Mouse (Mus musculus) cerebellum, adult 2 months (tissue): Measurements from ENCODE around the gene Tenm2. TPM values are rescaled to one million over a fixed set of nuclear protein-coding genes. Genes with fewer than 3 reads are reported as not detected.

Experiments used
- DNase-seq, 2 experiments: peaks; one replicate each; pipeline ENCODE4 v3.0.0; 2021
- H3K27ac ChIP-seq: fragments of 200-500 bp; 2 replicates; pipeline ENCODE4 v1.5.1; 2012; ENCODE audit warnings: low read length, control low read depth, inconsistent platforms; ENCODE audit not compliant: insufficient read depth
- H3K27me3 ChIP-seq: fragments of 200-500 bp; 2 replicates; pipeline ENCODE4 v1.6.1; 2012; ENCODE audit warnings: inconsistent platforms, mild to moderate bottlenecking, low read length, moderate library complexity; ENCODE audit not compliant: control insufficient read depth, insufficient read depth
- H3K4me1 ChIP-seq: fragments of 200-500 bp; 2 replicates; pipeline ENCODE4 v1.6.1; 2011; ENCODE audit warnings: low read length; ENCODE audit not compliant: control insufficient read depth, insufficient read depth
- H3K4me3 ChIP-seq: fragments of 200-500 bp; replicated peaks from 2 replicates; pipeline ENCODE3; 2011; ENCODE audit warnings: mild to moderate bottlenecking, low read depth, low read length, control low read depth; ENCODE audit not compliant: insufficient read depth
- CTCF ChIP-seq: fragments of 200-500 bp; IDR thresholded peaks from 2 replicates; pipeline ENCODE4 v1.5.1; 2011; ENCODE audit warnings: low read depth, mild to moderate bottlenecking, control low read depth, low read length, moderate library complexity, borderline replicate concordance; ENCODE audit not compliant: insufficient read depth
- POLR2A ChIP-seq: fragments of 200-500 bp; IDR thresholded peaks from 2 replicates; pipeline ENCODE4 v1.6.1; 2011; ENCODE audit warnings: low read length, control low read depth, borderline replicate concordance; ENCODE audit not compliant: insufficient read depth
- WGBS: fragments of 180-500 bp; shearing (Covaris S2); methylation state at CpG from one replicate; pipeline ENCODE4 v1.1.7; 2018; 5-methylcytosine and 5-hydroxymethylcytosine counted together
- polyA plus RNA-seq: library from polyadenylated mRNA; depleted of rRNA; stranded (reverse); fragments of >200 nt; gene quantifications from 2 replicates; pipeline ENCODE4 v1.2.3, GENCODE M21; 2012

Gene Tenm2
- polyA plus RNA-seq, 1 experiment, result 9.1 TPM

DNA sequence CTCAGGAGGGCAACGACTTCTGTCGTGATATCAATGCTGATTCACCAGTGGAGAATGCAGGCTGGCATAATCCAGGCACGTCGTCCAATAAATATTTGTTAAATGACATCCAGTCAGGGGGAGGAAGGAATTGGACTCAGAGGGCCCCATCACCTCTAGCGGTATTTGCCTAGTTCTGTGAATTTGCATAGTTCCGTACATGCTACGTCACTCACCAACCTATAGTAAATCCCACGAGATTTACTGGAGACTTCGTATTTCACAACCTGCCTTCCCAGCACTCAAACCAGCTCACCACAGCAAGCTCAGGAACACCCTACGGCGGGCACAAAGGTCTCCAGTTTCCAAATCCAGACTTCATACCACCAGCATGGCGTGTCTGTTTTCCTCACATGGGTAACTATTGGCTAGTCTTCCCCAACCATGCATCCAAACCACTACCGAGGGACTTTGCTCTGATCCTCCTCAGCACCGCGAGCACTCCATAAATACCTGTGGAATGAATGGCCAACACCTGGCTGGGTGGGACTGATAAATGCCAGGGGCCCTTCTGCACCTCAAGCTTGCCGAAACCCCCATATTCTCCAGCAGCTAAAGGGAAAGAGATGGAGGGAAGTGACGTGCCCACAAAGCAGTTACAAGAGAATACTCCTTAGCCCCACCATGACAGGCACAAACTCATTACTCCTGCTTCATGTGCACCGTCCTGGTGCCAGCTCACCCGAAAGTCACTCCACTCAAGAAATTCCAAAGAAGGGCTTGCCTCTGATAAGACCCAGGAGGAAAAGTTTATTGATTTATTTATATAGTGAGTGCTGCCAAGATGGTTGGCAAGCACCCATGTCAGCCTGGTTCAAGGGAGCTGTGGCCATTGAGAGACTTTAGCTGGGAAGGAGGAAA, 1264.7 kb downstream of the Tenm2 start:
- Histone ChIP-seq H3K27me3 (no peaks in the 10 kb centered on the region), H3K4me1 (no peaks in the 10 kb centered on the region), H3K27ac (no peak overlapping the region), H3K4me3 (no peak overlapping the region)
- no peak for DNase-seq
- TF ChIP-seq CTCF (no peak), POLR2A (no peak)
- WGBS, result 86% methylated on average over 19 of the region's 19 CpGs

DNA sequence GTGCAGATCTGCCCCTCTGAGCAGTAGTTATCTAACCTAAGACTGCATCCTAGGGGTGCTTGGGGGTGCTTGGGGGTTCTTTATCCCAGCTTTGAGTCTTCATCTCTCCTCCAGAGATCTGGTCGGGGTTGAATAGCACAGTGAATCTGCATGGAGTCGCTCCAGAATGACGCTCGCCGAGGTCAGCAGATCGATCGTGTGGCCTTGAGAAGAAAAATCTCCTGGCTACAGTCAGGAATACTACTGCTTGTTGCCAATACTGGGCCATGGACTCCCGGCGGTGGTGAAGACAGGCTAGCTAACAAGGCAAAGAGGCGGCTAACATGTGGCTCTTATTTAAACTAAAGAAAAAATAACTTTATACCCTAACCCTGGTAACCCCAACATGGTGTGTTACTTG, 1267.5 kb downstream of the Tenm2 start:
- no peak for DNase-seq
- no peak for TF ChIP-seq POLR2A
- no peak for TF ChIP-seq CTCF
- H3K4me3 ChIP-seq, result no peak overlapping the region
- 91% methylated on average over 10 of the region's 10 CpGs for WGBS
- H3K27ac ChIP-seq, result no peak overlapping the region
- no peaks in the 10 kb centered on the region for H3K27me3 ChIP-seq
- no peaks in the 10 kb centered on the region for H3K4me1 ChIP-seq

DNA sequence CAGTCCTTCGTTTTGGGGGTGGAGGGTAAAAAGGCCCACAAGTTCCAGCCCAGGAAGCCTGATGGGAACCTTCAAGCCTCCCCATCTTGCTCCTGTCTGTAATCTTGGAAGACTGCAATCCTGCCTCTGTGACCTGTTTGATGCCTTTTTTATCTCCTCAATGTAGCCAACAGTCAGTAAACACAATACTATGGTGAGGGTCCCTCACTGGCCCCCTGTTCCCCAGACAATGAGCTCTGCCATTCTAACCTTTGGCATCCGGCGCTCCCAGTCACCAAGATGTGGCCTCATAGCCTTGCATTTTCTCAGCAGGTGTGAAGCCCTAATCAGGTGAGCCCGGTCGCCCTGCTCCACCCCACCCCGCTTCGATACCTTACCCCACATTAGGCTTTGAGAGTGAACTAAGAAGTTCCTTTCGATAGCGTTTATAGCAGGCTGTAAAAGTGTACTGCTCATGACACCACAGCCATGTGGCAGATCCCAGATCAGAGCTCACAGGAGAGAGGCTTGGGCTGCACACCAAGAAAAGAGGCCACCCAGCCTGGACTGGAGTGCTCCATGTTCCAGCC, 1271.7 kb downstream of the Tenm2 start:
- H3K27me3 ChIP-seq, result no peaks in the 10 kb centered on the region
- TF ChIP-seq POLR2A (no peak), CTCF (no peak)
- 83% methylated on average over 9 of the region's 9 CpGs for WGBS

DNA sequence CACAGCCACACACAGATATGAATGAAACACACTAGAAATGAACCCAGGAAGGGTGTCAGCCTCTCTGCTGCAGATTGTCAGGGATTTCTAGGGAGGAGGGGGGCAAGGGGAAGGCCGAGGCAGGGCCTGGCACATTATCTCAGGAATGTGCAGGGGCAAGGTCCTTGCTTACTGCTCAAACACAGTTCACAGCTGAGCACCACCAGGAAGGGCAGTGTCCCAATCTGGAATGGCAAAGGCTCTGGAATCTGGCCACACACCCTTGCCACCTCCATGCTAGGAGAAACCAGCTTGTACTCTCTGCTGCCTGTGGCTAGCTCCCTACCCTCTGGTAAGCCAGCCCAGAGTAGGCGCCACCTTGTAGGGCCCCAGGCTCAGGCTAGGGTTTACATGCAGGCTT, 1272.2 kb downstream of the Tenm2 start:
- Histone ChIP-seq H3K27me3 (no peaks in the 10 kb centered on the region), H3K4me3 (no peak overlapping the region), H3K27ac (no peak overlapping the region), H3K4me1 (no peaks in the 10 kb centered on the region)
- DNase-seq, result no peak
- WGBS, result 68% methylated on average over 2 of the region's 2 CpGs
- no peak for TF ChIP-seq CTCF
- TF ChIP-seq POLR2A, result no peak

More for the DNA sequence above, 1271.7 kb downstream of the Tenm2 start:
- H3K4me1 ChIP-seq, result no peaks in the 10 kb centered on the region
- H3K4me3 ChIP-seq, result no peak overlapping the region
- DNase-seq, result no peak
- no peak overlapping the region for H3K27ac ChIP-seq

DNA sequence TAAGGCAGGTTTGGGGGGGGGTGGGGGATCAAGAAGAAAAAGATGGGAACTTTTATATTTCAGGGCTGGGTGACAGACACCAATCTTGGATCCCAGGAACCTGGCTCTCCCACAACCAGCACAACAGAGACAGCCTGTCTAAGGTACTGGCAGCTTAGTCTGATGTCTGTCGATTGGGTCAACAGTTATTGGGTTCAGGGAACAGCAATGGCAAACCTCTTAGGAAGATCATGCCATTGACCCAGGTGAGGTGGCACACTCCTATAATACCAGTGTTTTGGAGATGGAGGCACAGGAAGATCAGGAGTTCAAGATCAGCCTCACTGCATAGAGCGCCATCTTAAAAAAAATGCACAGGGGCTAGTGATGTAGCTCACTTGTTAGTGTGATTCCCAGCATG, 1273.3 kb downstream of the Tenm2 start:
- Histone ChIP-seq H3K4me3 (no peak overlapping the region), H3K27ac (no peak overlapping the region), H3K4me1 (no peaks in the 10 kb centered on the region), H3K27me3 (no peaks in the 10 kb centered on the region)
- WGBS, result 96% methylated on average over 2 of the region's 2 CpGs
- TF ChIP-seq POLR2A (no peak), CTCF (no peak)
- no peak for DNase-seq

DNA sequence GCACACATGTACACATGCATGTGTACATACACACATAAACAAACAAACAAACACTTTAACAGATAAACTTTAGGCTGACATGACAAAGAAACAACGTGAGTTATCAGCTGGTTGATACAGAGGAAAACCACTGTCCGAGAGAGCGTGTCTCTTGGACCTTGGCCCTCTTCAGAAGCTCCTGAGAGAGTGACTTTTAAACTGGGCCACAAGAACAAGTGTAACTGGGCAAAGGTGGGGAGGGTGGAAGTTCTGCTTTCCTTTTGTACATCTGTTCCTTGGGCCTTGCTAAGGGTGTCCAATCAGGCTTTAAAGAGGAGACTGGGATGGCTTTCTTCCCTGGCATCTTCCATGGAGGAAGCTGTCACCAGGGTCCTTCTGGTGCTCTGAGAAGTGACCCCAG, 1276.5 kb downstream of the Tenm2 start:
- Histone ChIP-seq H3K27ac (no peak overlapping the region), H3K27me3 (no peaks in the 10 kb centered on the region), H3K4me1 (no peaks in the 10 kb centered on the region), H3K4me3 (no peak overlapping the region)
- TF ChIP-seq POLR2A (no peak), CTCF (no peak)
- WGBS, result 82% methylated on average over 3 of the region's 3 CpGs
- DNase-seq, result no peak
